Mouse (Mus musculus) lung, postnatal 4 days (tissue): ENCODE measurements around the gene Shc3.

ENCODE experiments used
- DNase-seq, 2 experiments: peaks; one replicate each; pipeline ENCODE4 v3.0.0; 2021

Gene Shc3

DNA sequence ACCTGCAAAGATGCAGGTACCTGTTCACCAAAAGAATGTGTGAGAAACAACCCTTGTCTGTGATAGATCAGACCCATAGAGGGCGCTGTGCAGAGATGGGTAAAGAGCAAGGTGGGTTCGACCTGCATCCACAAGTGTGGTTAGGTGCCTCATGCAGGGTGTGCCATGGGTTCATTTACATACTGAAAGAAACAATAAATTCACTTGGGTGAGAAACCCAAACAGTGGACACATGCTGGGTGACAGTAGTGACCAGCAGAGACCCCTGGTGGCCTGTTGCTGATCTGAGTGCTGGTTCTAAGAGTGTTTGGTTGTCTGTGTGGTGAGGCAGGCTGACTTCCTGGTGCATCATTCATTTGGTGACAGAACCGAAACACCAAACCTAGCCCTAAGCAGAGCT is 155.8 kb downstream of the Shc3 start:
- peak in 1 of 2 experiments; percentile 35 for DNase-seq

DNA sequence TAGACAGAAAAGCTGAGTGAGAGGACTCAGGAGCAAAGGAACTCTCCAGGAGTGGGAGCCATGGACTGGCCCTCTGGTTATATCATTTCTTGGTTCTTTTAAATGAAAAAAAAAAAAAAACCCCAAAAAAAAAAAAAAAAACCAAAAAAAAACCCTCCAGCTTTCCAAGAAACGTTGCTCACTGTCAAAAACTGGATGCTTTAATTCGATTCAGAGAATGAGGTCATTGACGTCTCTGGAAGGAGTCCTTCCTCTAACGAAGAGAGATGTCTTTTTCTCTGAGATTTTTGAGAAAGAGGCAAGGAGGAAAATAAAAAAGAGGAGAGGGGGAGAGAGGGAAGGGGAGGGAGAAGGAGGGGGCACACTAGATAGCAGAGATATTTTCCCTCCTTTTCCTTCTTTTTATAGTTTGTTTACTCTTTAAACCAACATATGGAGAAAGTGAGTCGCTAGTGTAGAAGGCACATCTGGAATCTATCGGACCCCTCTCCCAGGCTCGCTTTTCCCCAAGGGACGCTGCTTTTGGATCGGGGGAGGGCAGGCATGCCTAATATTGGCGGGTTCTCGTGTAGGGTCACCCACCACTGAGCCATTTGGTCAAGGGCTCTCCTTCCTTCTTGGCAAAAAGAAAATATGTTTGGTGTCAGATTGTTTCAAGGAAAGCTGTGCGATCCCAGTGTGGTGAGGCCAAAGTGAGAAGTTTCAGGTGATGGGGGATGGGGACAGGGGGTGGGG is 157.4 kb downstream of the Shc3 start:
- no peak for DNase-seq

DNA sequence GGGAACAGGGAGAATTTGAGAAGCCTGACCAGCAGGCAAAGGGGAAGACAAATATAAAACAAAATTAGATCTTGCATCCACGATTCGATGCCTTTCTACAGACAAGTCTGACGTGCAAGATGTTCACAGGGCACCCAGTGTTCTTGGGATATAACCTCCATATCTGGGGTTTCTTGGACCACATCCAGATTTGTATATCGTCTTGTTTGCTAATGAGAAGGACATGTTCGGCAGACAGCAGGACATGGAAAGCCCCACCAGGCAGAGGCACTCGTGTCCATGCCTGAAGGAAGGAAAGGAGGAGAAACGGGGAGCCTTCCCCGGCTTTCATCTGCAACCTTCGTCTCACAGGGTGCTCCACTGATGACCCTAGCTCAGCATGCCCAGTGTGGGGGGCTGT is 158.0 kb downstream of the Shc3 start:
- no peak for DNase-seq

DNA sequence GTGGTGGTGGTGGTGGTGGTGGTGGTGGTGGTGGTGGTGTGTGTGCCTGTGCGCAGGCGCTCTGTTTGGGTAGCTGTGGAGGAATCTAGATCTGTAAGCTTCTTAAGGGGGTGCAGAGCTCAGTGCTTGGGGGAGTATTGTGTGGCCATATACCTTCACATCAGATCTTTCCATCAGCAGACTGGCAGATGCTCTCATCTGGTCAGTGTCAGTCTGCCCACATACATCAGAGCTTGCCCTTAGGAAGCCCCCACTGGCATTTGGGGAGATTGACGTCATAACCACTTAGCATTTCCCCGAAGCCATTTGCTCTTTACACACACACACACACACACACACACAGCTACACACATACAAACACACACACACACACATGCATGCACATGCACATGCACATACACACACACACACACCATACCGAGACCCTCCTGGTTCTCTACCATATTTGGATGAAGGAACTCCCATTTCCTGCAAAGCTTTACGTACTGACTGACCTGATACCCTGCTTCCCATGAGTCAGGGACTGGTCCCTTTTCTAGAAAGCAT is 159.2 kb downstream of the Shc3 start:
- no peak for DNase-seq

DNA sequence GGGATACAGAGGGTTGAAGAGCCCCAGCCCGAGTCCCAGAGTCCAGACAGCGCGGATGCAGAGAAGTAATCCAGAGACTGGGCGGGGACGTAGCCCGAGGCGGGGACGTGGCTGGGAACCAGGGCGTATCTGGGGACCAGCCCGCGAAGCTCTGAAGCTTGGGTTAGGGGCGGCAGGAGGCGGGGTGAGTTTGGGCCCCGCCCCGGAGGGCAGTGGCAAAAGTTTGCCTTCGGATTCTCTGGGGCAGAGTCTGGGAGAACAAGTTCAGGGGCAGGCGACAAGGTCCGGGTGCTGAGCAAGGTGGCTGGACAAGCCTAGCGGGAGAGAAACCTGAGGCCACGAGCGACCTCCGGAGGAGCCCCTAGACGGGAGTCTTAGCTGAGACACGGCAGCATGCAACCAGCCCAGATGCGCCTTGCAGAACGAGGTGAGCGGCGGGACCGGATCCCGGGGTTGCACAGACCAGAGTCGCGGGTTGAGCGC is 160.7 kb downstream of the Shc3 start, which contains the start of gene S1pr3:
Gene S1pr3, plus strand, starts transcription at position 121 of the 483 bp plus-strand sequence.
- DNase-seq: peak; percentile 76 to 89

DNA sequence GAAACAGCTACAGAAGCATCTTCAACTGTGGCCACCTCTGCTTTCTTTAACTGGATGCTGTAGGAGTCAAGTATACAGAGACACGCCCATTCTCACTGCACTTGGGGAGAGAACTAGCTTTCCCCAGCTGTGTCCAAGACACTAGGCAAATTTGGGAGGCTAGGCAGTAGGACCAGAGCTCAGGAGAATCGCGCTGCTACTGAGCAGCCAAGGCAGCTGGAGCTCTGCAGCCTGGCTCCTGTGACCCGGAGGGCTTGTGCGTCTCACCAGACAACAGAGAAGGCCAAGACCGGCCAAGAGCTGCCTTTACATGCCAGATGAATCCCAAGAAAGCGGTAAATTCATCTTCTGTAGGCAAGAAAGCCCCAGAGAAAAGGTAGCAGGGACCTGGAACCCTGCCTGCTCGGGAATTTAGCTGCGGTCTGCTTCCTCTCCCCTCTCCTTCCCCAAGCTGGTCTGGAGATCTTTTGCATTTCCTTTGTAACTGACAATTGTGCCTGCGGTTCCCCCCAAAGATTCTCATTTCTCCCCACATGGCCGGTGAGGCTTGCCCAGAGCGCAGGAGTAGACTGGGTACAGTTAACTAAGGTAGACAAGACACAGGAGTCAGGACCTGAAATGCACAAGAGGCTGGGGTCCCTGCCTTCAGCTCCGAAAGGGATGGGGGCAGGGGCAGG is 161.5 kb downstream of the Shc3 start:
- no peak for DNase-seq

DNA sequence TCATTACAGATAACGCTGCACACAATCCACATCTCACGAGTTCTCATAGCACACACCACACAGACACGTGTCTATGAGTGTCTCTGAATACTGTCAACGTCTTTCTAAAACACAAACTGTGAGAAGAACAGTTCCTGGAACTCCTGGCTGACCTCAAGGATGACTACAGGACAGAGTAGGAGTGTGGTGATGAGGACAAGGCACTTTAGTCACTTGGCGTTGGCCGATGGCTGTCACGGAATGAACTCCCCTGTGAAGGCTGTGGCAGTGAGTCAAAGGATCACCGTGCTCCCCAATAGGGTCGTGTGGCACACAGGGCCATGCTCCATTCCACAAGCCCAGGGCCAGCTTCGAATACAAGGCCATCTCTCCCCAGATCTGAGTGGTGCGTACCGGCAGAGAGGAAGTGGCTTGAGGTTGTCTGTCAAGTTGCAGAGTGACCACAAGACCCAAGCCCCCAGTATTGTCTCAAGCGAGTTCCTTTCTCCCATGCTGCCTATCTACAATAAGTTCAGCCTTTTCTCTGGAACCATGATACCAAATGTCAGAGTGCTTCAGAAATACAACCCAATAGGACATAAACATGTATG is 163.4 kb downstream of the Shc3 start:
- peak; percentile 25 to 71 for DNase-seq

DNA sequence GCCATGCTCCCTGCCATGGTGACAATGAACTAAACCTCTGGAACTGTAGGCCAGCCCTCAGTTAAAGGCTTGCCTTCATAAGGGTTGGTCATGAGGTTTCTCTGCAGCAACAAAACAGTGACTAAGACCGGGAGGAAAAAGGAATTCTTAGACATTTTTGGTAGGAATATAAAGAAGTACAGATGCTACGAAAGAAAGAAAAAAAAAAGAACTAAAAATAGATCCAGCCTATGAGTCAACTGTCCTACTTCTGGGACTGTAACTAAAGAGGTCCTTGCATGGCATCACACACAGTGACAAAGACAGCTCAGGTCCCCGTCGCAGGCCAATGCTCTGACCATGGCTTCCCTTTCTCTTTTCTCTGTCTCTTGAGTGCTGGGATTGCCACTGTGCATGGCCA is 164.7 kb downstream of the Shc3 start:
- no peak for DNase-seq

DNA sequence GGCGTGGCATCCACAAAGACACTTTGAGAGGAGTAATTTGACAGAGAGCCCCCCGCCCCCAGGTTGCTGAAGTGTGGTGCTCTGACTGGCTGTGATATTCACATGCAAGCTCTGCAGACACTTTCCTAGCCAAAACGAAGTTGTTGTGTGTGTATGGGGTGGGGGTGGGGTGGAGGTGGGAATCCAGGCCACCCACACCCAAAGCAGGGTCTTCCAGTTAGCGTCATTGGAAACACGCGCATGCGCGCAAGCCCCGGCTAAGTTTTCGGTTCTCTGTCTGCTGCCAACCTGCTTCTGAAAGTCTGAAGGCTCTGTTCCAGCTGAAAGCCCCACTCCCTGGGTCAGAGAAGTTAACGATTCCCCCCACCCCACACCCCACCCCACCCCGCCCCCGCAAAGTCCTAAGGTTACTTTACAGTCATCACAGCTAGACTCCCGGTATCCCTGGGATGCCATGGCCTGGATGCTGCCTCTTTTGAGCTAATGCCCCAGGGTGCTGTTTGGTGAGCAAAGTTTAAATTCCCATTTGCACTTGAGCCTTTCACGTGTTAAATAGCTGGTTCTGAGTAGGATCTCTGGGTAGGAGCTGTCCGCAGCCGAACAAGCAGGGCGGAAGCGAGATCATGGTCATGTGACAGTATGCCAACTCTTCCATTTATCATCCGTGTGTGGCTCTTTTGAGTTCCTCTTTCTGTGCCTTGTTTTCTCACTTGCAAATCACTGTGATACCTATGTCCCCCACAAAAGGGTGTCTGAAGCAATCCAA is 168.3 kb downstream of the Shc3 start:
- DNase-seq: peak in 1 of 2 experiments; percentile 24

DNA sequence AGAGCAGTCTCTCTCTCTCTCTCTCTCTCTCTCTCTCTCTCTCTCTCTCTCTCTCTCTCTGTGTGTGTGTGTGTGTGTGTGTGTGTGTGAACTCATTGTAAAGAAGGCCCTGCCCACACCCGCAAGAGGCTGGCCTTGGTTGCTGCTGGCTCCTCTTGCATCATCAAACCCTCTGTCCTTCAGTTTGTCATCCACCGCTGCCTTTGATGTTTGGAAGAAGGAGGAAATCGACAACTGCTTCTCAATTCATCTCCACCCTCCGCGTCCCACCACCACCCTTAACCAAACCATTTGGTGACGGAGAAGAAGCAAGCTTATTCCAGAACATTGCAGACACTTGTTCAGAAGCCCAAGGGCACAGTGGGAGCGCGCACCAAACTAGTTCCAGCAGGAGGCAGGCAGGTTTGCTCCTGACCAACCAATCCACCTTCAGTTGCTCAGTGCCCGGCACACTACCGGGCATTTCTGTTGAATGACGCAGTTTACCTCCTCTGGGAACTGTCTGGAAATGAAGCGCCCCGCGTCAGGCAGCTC is 169.0 kb downstream of the Shc3 start:
- no peak for DNase-seq

DNA sequence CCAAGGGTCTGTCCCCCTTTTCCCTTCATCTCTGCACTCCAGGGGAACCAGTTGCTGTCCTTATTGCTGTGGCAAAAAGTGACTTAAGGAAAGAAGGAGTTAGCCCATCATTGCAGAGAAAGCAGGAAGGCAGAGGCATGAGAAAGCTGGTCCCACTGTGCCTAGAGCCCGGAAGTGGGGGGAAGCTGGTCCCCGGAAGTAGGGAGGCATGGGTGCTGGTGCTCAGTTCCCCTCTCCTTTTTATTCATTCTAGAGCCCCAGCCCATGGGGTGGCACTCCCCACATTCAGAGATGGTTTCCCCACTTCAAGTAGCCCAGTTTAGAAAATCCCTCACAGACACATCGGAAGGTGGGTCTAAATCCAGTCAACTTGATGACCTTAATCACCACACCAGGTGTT is 169.7 kb downstream of the Shc3 start:
- no peak for DNase-seq

DNA sequence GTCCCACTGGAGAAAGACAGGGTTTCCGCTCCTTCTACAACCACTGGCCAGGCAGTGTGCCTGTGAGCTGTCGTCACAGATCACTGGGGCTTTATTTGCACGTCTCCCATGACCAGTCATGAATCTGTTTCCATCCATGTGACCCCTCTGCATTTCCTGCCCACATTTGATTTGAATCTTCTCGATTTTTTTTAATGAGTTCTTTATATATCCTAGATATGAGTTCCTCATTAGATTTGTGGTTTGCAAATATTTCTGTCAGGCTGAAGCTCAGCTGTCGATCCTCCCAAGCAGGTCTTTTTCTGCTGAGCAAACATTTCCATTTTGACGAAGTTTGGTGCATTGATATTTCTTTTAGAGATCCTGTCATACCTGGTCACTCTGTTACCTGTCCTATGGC is 171.4 kb downstream of the Shc3 start:
- DNase-seq: no peak

DNA sequence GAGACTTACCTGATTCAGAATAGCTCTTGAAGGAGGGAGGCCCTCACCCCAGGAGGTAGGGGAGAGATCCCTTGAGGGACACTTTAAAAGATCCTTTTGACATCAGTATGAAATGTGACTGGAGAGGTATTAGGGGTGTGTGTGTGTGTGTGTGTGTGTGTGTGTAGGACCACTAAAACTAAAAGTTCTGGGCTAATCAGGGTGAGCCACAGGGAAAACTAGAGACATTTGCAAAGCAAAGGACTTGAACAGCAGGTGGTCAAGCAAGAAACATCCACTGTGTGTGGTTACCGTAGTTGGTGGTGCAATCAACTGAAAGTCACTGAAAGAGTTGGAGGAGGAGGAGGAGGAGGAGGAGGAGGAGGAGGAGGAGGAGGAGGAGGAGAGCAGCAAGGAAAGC is 177.0 kb downstream of the Shc3 start:
- no peak for DNase-seq

DNA sequence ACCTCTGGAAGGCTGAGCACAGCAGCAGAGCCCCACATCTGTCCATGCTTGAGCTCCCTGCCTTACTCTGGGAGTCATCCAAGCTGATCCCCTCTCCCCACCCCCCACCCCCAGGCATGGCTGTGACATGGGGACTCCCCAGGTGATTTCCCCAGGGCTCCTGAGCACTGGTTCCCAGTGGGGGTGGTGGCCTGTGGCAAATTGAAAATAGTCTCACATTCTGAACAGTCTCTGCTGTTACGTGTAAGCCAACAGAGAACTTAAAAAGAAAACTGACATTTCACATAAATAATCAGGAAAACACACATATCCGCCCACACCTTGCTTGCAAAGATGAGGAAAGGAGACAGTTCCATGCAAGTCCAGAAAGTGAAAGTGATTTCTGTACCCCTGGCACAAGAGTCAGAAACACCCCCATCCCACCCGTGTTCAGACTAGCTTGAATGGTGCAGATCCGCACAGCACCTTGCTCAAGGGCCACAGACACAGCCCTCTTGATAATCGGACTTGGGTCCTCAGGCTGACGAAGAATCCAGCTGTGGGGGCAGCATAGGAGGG is 177.8 kb downstream of the Shc3 start:
- DNase-seq: no peak

DNA sequence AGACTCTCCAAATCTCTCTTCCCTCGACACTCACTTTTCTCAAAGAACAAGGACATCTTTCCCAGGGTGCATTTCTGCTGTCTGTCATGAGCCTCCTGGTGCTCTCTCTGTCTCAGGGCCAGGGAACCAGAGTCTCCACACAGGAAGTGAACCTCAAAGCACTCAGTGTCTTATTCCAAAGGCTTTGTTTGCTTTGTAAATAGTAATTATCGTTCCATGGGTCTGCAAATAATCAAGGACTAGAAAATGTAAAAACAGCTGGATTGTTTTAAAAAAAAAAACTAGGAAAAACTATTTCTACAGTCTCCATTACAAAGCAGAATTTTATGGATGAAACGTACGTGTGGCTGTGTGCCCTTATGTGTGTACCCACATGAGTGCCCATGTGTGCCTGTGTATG is 178.8 kb downstream of the Shc3 start:
- DNase-seq: no peak

DNA sequence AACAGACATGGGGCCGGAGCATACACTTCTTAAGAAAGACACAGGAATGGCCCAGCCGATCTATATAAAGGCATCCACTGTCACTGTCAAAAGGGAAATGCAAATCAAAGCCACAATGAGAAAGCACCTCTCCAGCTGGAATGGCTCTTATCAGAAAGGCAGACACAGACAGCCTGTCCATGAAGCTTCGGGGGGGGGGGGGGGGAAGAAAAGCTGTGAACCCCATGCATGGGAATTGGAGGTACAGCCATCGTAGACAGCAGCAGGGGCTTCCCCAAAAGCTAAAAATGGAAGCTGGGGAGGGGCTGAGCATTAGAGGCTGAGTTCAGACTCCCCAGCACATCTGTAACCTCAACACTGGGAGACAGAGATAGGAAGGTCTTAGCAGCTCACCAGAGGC is 181.3 kb downstream of the Shc3 start:
- DNase-seq: no peak

DNA sequence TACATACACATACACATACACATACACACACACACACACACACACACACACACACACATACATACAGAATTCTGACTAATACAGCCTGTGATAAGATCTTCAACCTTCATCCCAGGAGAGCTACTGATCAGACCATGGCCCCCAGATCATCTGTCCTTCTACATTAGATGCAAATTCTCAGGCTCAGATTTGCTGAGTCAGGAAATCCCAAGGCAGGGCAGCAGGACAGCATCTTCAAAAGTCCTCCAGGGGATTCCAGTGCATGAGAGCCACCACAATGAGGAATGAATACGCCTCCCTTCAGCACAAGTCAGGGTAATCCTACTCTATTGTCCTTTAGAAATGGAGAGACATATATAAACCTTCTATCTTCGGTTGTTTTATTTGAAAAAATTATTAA is 184.3 kb downstream of the Shc3 start:
- no peak for DNase-seq

DNA sequence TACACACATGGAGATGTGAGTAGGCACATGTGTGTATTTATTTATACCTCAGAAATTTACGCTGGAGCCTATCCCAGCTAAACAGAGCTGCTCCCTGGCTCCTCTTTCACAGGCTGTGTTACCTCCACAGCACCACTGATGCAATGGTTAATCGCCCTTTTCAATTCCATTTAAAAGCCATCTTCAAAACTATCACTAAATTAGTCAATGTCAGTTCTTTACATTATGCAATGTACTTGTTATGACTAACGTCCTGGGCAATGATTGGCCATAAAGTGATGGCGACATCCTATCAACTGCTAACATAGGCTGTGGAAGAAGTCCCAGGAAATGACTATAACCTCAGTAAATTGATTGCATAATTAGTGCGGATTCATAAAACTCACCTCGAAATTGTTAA is 187.7 kb downstream of the Shc3 start:
- no peak for DNase-seq
